Mouse (Mus musculus) forebrain, embryonic 12.5 days (tissue): ENCODE data around the gene Gatm. TPM values are rescaled to one million over a fixed set of nuclear protein-coding genes. Genes with fewer than 3 reads are reported as not detected.

Experiments
- ATAC-seq: fragments of 200-750 bp; cut with Nextera tagmentation; 2 replicates; pipeline ENCODE4 v1.8.0; 2017; ENCODE audit warnings: moderate TSS enrichment; ENCODE audit not compliant: low FRiP score
- H3K27ac ChIP-seq: fragments of 300-500 bp; sonication (generic); 2 replicates; pipeline ENCODE4 v1.5.1; 2016; ENCODE audit warnings: mild to moderate bottlenecking
- H3K27me3 ChIP-seq: fragments of 300-500 bp; sonication (generic); 2 replicates; pipeline ENCODE4 v1.6.1; 2016; ENCODE audit warnings: mild to moderate bottlenecking
- H3K36me3 ChIP-seq: fragments of 300-500 bp; sonication (generic); replicated peaks from 2 replicates; pipeline ENCODE4 v1.6.1; 2016; ENCODE audit warnings: mild to moderate bottlenecking
- H3K4me1 ChIP-seq: fragments of 300-500 bp; sonication (generic); 2 replicates; pipeline ENCODE4 v1.6.1; 2016
- H3K4me2 ChIP-seq: fragments of 300-500 bp; sonication (generic); 2 replicates; pipeline ENCODE4 v1.6.1; 2016; ENCODE audit warnings: mild to moderate bottlenecking, moderate library complexity
- H3K4me3 ChIP-seq: fragments of 300-500 bp; sonication (generic); replicated peaks from 2 replicates; pipeline ENCODE4 v1.5.1; 2016; ENCODE audit warnings: mild to moderate bottlenecking
- H3K9ac ChIP-seq: fragments of 300-500 bp; sonication (generic); 2 replicates; pipeline ENCODE4 v1.6.1; 2016; ENCODE audit warnings: mild to moderate bottlenecking
- H3K9me3 ChIP-seq: fragments of 300-500 bp; sonication (generic); 2 replicates; pipeline ENCODE4 v1.6.1; 2016
- WGBS: fragments of 180-500 bp; shearing (Covaris S2); methylation state at CpG from one replicate; pipeline ENCODE4 v1.1.7; 2016; 5-methylcytosine and 5-hydroxymethylcytosine counted together
- polyA plus RNA-seq: library from polyadenylated mRNA; unstranded; fragments of >200 nt; fragmentation: Nextera tagmentation; extraction: Ambion mirVana; gene quantifications from 2 replicates; pipeline ENCODE4 v1.2.1, GENCODE M21; 2016

The Gatm gene
- polyA plus RNA-seq, 1 experiment from 2014 or later: 17.7 TPM

- no peak overlapping the region for H3K27ac ChIP-seq
- 88% methylated on average over 2 of the region's 2 CpGs for WGBS
Observed at GRCm38 (mm10) chr2:122599736-122600135, 11.4 kb downstream of the Gatm start.

GRCm38 (mm10) chr2:122595461-122595860 is 15.6 kb downstream of the Gatm start:
- H3K27me3 ChIP-seq: no peaks in the 10 kb centered on the region
- H3K4me2 ChIP-seq: no peak overlapping the region
- H3K36me3 ChIP-seq: no peaks in the 10 kb centered on the region
- no peak overlapping the region for H3K27ac ChIP-seq
- WGBS: 94% methylated on average over 16 of the region's 16 CpGs
- no peak overlapping the region for H3K4me3 ChIP-seq
- no peaks in the 10 kb centered on the region for H3K4me1 ChIP-seq
- H3K9me3 ChIP-seq: no peaks in the 10 kb centered on the region
- no peak for ATAC-seq
- H3K9ac ChIP-seq: no peak overlapping the region

More at GRCm38 (mm10) chr2:122599736-122600135, 11.4 kb downstream of the Gatm start:
- no peak for ATAC-seq
- H3K4me2 ChIP-seq: no peak overlapping the region
- no peaks in the 10 kb centered on the region for H3K9me3 ChIP-seq
- H3K36me3 ChIP-seq: no peaks in the 10 kb centered on the region
- H3K9ac ChIP-seq: no peak overlapping the region
- no peaks in the 10 kb centered on the region for H3K27me3 ChIP-seq
- no peak overlapping the region for H3K4me3 ChIP-seq
- no peaks in the 10 kb centered on the region for H3K4me1 ChIP-seq

GRCm38 (mm10) chr2:122591213-122591612 is 19.9 kb downstream of the Gatm start:
- Histone ChIP-seq H3K27me3 (no peaks in the 10 kb centered on the region), H3K9me3 (no peaks in the 10 kb centered on the region), H3K4me2 (no peak overlapping the region), H3K4me3 (no peak overlapping the region), H3K4me1 (0 out of 2 replicates have a peak, but pooled peaks cover 2% of the 10 kb centered on the region), H3K27ac (no peak overlapping the region), H3K9ac (no peak overlapping the region), H3K36me3 (no peaks in the 10 kb centered on the region)
- WGBS: 78% methylated on average over 2 of the region's 2 CpGs
- no peak for ATAC-seq

GRCm38 (mm10) chr2:122590351-122590750 is 20.8 kb downstream of the Gatm start:
- Histone ChIP-seq H3K27me3 (no peaks in the 10 kb centered on the region), H3K9me3 (no peaks in the 10 kb centered on the region), H3K4me2 (no peak overlapping the region), H3K27ac (no peak overlapping the region), H3K4me3 (no peak overlapping the region), H3K4me1 (0 out of 2 replicates have a peak, but pooled peaks cover 2% of the 10 kb centered on the region), H3K9ac (no peak overlapping the region), H3K36me3 (no peaks in the 10 kb centered on the region)
- ATAC-seq: no peak
- WGBS: 67% methylated on average over 1 of the region's 1 CpGs

- Histone ChIP-seq H3K4me1 (0 out of 2 replicates have a peak, but pooled peaks cover 2% of the 10 kb centered on the region), H3K36me3 (no peaks in the 10 kb centered on the region), H3K4me2 (no peak overlapping the region), H3K27ac (no peak overlapping the region), H3K4me3 (no peak overlapping the region), H3K9me3 (no peaks in the 10 kb centered on the region), H3K9ac (no peak overlapping the region), H3K27me3 (no peaks in the 10 kb centered on the region)
- ATAC-seq: no peak
- 79% methylated on average over 8 of the region's 8 CpGs for WGBS
Observed at GRCm38 (mm10) chr2:122587861-122588519, 23.1 kb downstream of the Gatm start.

GRCm38 (mm10) chr2:122586258-122586657 is 24.8 kb downstream of the Gatm start:
- Histone ChIP-seq H3K9me3 (no peaks in the 10 kb centered on the region), H3K36me3 (no peaks in the 10 kb centered on the region), H3K4me2 (no peak overlapping the region), H3K4me1 (0 out of 2 replicates have a peak, but pooled peaks cover 2% of the 10 kb centered on the region), H3K4me3 (no peak overlapping the region), H3K27ac (no peak overlapping the region), H3K9ac (no peak overlapping the region), H3K27me3 (no peaks in the 10 kb centered on the region)
- 66% methylated on average over 3 of the region's 3 CpGs for WGBS
- no peak for ATAC-seq

GRCm38 (mm10) chr2:122582324-122582723 is 28.8 kb downstream of the Gatm start:
- no peaks in the 10 kb centered on the region for H3K9me3 ChIP-seq
- H3K27me3 ChIP-seq: no peaks in the 10 kb centered on the region
- H3K9ac ChIP-seq: no peak overlapping the region
- H3K27ac ChIP-seq: no peak overlapping the region
- no peak overlapping the region for H3K4me3 ChIP-seq
- H3K36me3 ChIP-seq: no peaks in the 10 kb centered on the region
- no peak overlapping the region for H3K4me2 ChIP-seq
- no peaks in the 10 kb centered on the region for H3K4me1 ChIP-seq
- WGBS: 95% methylated on average over 3 of the region's 3 CpGs
- no peak for ATAC-seq

GRCm38 (mm10) chr2:122581361-122582017 is 29.6 kb downstream of the Gatm start:
- no peak overlapping the region for H3K27ac ChIP-seq
- H3K27me3 ChIP-seq: no peaks in the 10 kb centered on the region
- 74% methylated on average over 3 of the region's 3 CpGs for WGBS
- H3K4me2 ChIP-seq: no peak overlapping the region
- no peak for ATAC-seq
- no peaks in the 10 kb centered on the region for H3K4me1 ChIP-seq
- no peak overlapping the region for H3K9ac ChIP-seq
- H3K9me3 ChIP-seq: no peaks in the 10 kb centered on the region
- no peak overlapping the region for H3K4me3 ChIP-seq
- no peaks in the 10 kb centered on the region for H3K36me3 ChIP-seq

GRCm38 (mm10) chr2:122580426-122580825 is 30.7 kb downstream of the Gatm start:
- H3K9me3 ChIP-seq: no peaks in the 10 kb centered on the region
- H3K27me3 ChIP-seq: no peaks in the 10 kb centered on the region
- no peak overlapping the region for H3K9ac ChIP-seq
- no peak overlapping the region for H3K4me2 ChIP-seq
- no peak overlapping the region for H3K27ac ChIP-seq
- no peak for ATAC-seq
- 83% methylated on average over 10 of the region's 10 CpGs for WGBS
- H3K36me3 ChIP-seq: no peaks in the 10 kb centered on the region
- no peak overlapping the region for H3K4me3 ChIP-seq
- H3K4me1 ChIP-seq: no peaks in the 10 kb centered on the region

GRCm38 (mm10) chr2:122577316-122577715 is 33.8 kb downstream of the Gatm start:
- H3K4me1 ChIP-seq: no peaks in the 10 kb centered on the region
- WGBS: 83% methylated on average over 1 of the region's 1 CpGs
- no peaks in the 10 kb centered on the region for H3K27me3 ChIP-seq
- no peaks in the 10 kb centered on the region for H3K9me3 ChIP-seq
- no peak overlapping the region for H3K9ac ChIP-seq
- no peak for ATAC-seq
- H3K36me3 ChIP-seq: no peaks in the 10 kb centered on the region
- no peak overlapping the region for H3K4me3 ChIP-seq
- H3K27ac ChIP-seq: no peak overlapping the region
- no peak overlapping the region for H3K4me2 ChIP-seq

- Histone ChIP-seq H3K4me3 (no peak overlapping the region), H3K9me3 (no peaks in the 10 kb centered on the region), H3K36me3 (no peaks in the 10 kb centered on the region), H3K27ac (no peak overlapping the region), H3K27me3 (no peaks in the 10 kb centered on the region), H3K9ac (no peak overlapping the region), H3K4me1 (no peaks in the 10 kb centered on the region), H3K4me2 (no peak overlapping the region)
- WGBS: 71% methylated on average over 5 of the region's 5 CpGs
- no peak for ATAC-seq
Observed at GRCm38 (mm10) chr2:122576295-122576694, 34.8 kb downstream of the Gatm start.

- no peak overlapping the region for H3K4me3 ChIP-seq
- no peak overlapping the region for H3K4me2 ChIP-seq
- no peak overlapping the region for H3K27ac ChIP-seq
- ATAC-seq: no peak
- no peaks in the 10 kb centered on the region for H3K4me1 ChIP-seq
- H3K36me3 ChIP-seq: no peaks in the 10 kb centered on the region
- no peaks in the 10 kb centered on the region for H3K9me3 ChIP-seq
- H3K9ac ChIP-seq: no peak overlapping the region
- 82% methylated on average over 11 of the region's 11 CpGs for WGBS
- H3K27me3 ChIP-seq: no peaks in the 10 kb centered on the region
Observed at GRCm38 (mm10) chr2:122575470-122575869, 35.6 kb downstream of the Gatm start.

- no peaks in the 10 kb centered on the region for H3K9me3 ChIP-seq
- no peak overlapping the region for H3K4me3 ChIP-seq
- H3K27ac ChIP-seq: no peak overlapping the region
- no peak for ATAC-seq
- no peaks in the 10 kb centered on the region for H3K27me3 ChIP-seq
- H3K4me1 ChIP-seq: no peaks in the 10 kb centered on the region
- H3K36me3 ChIP-seq: no peaks in the 10 kb centered on the region
- no peak overlapping the region for H3K4me2 ChIP-seq
- no peak overlapping the region for H3K9ac ChIP-seq
- WGBS: 85% methylated on average over 1 of the region's 1 CpGs
Observed at GRCm38 (mm10) chr2:122572438-122572837, 38.7 kb downstream of the Gatm start.
